Mouse (Mus musculus) frontal cortex, postnatal 14 days (tissue): ENCODE results near the gene Raver2.

Experiments
- DNase-seq, 2 experiments: peaks; one replicate each; pipeline ENCODE4 v3.0.0; 2022; ENCODE audit warnings: low spot score in 2 of 2

Raver2 gene

DNA sequence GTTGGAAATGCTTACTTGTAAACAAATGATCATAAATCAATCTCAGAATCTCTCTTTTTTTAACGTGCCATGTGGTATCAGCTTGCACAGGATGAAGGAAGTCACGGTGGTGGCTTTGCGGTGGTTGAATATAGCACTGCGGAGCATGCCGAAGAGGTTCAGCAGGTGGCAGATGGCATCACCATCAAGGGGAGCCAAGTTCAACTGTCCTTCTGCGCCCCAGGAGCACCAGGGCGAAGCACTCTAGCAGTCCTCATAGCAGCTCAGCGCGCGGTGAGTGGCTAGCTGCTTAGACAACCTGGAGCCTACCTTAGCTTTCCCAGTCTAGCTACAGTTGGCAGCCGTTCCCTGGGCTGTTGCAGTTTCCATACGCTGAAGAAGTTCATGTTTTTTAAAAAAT lies 38.3 kb downstream of the Raver2 start:
- no peak for DNase-seq

DNA sequence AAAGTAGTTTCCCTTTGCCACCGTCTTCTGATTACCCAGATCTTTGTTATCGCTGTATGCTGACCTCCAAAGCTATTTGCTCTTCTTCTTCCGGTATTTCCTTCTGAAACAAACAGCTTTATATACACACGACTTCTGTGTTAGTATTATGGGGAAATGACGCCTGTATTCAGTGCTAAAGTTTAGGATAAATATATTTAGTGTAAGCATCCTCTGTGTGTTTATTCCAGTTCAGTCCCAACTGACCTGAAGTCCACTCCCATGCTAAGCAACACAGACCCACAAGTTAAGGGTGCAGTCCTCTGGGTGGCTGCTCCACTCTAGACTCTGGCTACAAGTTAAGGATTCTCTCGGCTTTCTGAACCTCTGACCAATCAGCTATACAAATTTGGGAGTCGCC lies 52.2 kb downstream of the Raver2 start:
- no peak for DNase-seq

DNA sequence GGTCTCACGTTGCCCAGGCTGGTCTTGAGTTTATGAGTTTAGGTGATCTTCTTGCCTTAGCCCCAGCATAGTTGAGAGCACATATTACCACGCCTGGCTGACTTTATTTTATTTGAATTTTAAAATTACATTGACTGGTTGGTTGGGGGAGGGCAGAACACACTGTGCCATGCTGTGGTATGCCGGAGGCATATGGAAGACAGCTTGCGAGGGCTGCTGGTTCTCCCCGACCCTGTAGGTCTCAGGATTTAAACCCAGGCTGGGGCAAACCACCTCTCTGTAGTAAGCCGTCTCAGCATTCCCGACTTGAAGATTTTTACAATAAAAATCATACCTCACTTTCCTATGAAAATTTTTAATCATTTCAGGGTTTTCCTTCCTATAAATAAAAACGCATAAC lies 66.2 kb downstream of the Raver2 start:
- DNase-seq = no peak

GRCm38 (mm10) chr4:101135909-101136308 lies 67.1 kb downstream of the Raver2 start:
- no peak for DNase-seq

DNA sequence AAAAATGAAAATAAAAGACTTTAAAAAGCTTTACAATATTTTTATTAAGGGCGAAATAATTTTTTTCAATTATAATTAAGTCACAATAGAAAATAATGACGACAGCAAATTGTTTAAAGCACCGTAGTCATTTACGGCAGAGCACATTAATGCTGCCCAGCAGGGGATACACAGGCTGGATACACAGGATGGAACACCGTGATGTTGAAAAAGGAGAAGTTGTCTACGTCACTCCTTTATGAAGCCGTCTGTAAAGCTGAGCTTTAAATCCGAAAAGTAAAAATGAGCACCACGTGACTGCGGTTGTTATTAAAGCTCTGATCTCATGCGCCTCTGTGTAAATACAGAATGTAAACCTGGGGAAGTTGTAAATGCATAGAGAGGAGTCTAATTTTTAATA lies 69.2 kb downstream of the Raver2 start:
- no peak for DNase-seq

GRCm38 (mm10) chr4:101141768-101142167 lies 73.0 kb downstream of the Raver2 start:
- no peak for DNase-seq

GRCm38 (mm10) chr4:101143901-101144300 lies 75.1 kb downstream of the Raver2 start:
- no peak for DNase-seq

GRCm38 (mm10) chr4:101144361-101144760 lies 75.6 kb downstream of the Raver2 start:
- DNase-seq = no peak

DNA sequence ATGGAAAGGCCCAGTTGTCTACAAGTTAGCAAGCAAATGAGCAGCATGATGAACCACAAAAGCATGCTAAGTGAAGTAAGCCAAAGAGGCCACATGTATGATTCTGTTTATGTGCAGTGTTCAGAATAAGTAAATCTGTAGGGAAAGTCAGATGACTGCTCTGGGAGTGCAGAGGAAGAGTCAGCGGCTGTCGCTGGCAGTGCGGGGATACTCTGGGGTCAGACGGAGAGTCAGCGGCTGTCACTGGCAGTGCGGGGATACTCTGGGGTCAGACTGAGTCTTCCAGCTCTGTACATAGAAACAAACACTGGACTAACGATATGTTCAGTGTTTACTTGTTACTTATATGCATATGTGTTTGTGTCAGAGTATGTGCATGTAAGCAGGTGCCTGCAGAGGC lies 76.0 kb downstream of the Raver2 start:
- DNase-seq = no peak

GRCm38 (mm10) chr4:101146047-101146745 lies 77.4 kb downstream of the Raver2 start:
- peak; percentile 72 for DNase-seq

DNA sequence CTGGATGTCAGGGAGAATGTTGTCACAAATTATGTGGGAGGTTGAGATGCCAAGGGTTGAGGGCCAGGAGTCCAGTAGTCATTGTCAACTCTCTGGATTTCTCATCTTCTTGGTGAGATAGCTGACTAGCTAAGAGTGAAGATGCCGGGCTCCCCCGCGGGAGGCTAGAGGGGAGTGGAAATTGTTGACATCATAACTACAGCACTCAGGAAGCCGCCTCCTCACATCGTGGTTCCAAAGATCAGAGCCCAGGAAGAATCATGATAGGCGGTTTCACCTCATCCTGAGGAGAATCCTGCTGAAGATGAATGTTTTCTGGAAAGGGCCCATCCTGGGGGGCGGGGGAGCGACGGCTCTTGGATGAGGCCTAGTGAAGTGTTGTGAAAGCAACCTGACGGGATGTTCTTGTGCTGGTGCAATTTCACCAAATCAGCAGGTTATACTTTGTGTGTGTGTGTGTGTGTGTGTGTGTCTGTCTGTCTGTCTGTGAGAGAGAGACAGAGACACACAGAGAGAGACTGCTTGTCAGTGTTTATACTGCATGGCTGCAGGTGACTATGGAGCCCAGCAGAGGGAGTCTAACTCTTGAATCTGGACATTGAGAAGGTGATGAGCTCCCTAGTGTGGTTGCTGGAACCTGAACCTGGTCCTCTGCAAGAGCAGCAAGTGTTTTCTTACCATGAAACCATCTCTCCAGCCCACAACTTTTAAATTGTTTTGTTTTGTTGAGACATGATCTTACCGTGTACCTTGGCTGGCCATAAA lies 78.3 kb downstream of the Raver2 start:
- DNase-seq = no peak

- DNase-seq = no peak
These were observed 86.8 kb downstream of the Raver2 start for GRCm38 (mm10) chr4:101155541-101155940.

DNA sequence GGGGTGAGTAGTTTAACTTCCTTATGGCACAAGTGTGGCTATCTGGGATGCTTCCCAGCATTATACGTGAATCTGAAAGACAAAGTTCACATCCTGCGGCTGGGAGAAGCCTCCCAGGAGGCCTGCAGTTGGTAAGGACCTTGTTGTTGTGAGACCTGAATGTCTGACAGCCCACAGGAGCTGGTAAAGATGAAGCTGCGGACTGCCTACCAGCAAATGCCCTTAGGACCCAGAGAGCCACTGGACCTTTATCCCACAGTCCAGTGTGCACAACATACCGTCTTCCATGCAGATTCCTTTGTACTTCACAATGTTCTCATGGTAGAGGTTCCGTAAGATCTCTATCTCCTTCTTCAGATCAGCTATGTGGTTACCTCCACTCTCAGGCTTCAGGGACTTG lies 88.7 kb downstream of the Raver2 start:
- DNase-seq = no peak

DNA sequence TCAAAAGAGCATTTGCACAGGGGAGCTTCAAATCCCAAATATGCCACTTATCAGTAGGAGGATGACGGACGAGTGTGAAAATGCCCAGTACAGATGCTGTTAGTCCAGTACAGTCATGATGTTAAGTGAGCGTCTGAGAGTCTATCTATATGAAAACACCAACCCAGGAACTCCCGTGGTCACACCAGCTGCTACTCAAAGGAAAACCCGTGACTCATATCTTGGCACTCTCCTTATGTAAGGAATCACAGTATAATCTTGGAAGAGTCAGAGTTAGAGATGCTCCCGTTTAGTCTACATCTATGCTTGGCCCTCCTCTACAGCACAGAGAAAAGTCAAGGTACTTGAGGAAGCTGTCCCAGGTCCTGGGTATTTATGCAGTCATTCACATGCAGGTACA lies 89.5 kb downstream of the Raver2 start:
- no peak for DNase-seq

- no peak for DNase-seq
These were observed 90.5 kb downstream of the Raver2 start for GRCm38 (mm10) chr4:101159191-101159764.

- DNase-seq = no peak
These were observed 92.0 kb downstream of the Raver2 start for GRCm38 (mm10) chr4:101160821-101161220.

- DNase-seq = no peak
These were observed 95.4 kb downstream of the Raver2 start for GRCm38 (mm10) chr4:101164189-101164588.

- no peak for DNase-seq
These were observed 95.9 kb downstream of the Raver2 start for GRCm38 (mm10) chr4:101164673-101165072.

DNA sequence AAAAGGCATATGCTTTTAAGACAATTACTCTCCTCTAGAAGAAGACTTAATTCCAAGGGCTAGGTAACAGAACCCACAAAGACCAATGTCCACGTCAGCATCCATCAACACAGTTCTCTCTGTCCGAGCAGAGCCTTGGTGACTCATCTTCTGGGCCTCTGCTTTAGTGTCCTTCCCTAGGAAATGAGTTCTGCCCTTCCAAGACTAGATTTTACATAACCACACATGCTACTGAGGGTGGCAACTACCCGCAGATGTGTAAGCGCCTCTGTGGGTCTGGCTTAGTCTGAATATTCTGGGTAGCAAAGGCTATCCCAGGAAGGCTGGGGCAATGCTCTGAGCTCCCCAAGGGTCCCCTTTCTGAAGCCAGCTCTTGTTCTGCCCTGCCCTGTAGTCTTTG lies 97.0 kb downstream of the Raver2 start:
- no peak for DNase-seq

- no peak for DNase-seq
These were observed 99.0 kb downstream of the Raver2 start for GRCm38 (mm10) chr4:101167777-101168176.

DNA sequence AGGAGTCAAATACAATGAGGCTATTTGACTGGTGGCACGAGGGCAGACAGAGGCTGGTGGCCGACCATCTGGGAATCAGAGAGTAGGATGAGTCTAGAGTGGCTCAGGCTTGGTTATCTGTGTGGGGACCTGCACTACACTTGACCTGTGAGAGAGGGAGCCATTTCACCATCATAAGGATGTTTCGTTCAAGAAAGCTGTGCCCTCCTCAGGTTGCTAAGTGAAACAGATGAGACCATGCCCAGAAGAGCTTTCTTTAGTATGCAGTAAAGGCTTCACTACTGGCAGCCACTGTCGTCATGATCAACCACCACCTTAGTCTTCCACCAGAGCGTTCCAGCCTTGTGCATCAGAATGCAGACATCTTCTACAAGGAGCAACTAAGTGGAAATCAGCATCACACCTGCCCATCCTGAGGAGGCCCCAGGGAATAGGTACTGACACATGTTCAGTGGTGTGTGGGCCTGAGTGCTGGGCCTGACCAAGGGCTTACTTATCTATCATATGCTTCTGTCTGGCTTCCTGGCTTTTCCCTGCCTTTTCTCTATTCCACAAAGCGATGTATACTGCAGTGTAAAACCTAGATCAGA lies 99.5 kb downstream of the Raver2 start:
- no peak for DNase-seq

DNA sequence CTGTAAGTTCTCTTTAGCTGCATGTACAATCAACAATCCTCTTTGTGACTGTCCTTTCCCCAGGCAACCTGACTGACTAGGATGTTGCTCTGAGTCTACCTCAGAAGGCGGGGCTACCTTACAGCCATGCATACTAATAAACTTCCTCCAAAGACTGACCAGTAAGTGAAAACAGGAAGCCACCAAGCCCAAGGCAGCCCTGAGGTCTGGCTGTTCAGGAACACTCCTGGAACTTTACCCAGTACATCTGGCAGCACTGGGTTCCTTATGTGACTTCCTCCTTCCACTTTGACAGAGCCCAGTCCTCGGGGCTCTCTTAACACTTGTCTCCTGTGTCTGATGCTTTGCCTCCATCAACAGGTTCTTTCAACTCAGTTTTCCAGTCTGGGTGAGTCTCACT lies 104.0 kb downstream of the Raver2 start:
- DNase-seq = no peak
